Mouse (Mus musculus) frontal cortex, adult (tissue): ENCODE measurements around the gene Tcf20.
"Not testable (repeated sequence)": the region's sequence is repeated elsewhere in the genome, so short reads cannot be mapped to it uniquely, and the experiment has no call there.

ENCODE experiments used
- ATAC-seq: cut with Nextera tagmentation; 2 replicates; pipeline ENCODE4 v1.9.2; 2017; ENCODE audit warnings: mild to moderate bottlenecking, moderate library complexity, mixed read lengths; ENCODE audit not compliant: low TSS enrichment

The Tcf20 gene

DNA sequence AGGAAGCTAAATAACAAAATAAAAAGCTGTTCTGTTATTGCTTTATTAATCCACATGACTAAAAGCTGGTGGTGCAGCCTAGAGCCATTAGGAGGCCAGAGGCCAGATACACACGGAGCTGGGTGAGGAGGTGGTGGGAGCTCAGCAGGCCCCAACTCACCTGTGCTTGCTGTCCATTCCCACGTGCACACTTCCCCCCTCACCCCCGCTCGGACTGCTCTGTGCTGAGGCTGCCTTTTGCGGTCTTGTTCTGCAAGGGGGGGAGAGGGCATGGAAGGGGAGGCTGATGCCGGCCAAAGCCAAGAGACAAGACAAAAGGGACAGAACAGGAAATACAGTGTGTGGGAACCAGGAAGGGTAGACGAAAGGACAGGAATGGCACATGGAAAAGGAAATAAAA, 173.4 kb downstream of the Tcf20 start:
- no peak for ATAC-seq

DNA sequence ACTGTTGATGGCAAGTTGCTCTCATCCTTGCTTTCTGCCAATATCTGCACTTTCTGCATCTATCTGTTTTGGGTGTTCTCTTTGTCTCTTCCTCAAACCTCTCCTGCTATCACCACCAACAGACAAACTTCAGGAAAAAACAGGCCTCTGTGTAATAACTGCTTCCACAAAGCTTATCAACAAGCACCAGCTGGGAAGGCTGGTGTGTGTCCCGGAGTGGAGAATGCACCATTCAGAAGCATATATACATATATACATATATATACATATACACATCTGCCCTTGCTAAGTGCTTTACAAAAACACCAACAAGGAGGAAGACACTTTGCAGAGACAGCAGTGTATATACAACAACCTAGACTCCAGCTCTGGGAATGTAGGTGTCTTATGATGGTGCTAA, 177.1 kb downstream of the Tcf20 start:
- no peak for ATAC-seq

DNA sequence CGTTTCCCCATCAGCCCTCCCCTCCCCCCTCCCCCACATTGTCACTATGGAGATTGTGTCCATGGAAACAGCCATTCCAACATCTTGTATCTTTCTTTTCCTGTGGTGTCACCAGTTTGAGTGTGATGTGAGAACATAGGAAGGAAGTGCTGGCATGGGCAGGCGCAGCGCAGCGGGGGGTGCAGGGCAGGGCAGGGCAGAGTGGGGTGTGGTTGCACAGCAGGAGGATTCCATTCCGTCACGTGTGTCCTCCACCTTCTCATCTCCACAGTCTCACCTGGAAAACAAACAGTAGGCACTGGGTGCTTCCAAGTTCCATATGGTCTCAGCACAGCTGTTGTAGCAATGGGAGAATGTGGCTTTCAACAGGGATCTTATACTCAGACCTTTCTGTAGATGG, 178.2 kb downstream of the Tcf20 start:
- no peak for ATAC-seq

DNA sequence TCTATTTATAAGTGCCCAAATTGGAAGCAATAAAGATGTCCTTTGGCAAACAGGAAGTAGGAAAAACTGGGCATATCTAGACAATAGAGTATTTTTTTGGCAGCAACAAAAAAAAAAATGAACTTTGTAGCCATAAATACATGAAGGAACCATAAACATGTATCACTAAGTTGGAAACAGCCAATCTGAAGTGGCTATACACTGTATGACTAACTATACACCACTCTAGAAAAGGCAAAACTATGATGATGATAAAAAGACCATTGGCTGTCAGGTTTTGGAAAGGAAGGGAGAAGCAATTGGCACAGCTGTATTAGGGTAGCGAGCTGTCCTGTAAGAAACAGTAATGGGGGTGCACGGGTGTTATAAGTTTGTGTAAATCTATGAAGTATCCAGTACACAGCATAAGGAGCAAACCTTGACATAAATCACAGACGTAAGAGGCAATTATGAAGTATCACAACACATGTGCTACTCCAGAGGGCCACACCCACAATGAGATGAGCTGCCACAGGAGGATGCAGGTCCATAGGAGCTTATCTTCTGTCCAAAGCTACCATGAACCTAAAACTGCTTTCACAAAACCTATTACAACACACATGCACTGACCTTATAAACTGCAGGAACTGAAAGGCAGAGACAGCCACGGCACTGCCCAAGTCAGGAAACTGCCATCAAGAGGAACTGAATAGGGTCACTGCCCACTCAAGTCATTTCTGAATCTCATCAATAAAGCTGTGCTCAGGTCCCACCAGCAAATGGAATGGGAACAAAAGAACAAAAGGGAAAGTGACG, 180.5 kb downstream of the Tcf20 start:
- no peak for ATAC-seq

DNA sequence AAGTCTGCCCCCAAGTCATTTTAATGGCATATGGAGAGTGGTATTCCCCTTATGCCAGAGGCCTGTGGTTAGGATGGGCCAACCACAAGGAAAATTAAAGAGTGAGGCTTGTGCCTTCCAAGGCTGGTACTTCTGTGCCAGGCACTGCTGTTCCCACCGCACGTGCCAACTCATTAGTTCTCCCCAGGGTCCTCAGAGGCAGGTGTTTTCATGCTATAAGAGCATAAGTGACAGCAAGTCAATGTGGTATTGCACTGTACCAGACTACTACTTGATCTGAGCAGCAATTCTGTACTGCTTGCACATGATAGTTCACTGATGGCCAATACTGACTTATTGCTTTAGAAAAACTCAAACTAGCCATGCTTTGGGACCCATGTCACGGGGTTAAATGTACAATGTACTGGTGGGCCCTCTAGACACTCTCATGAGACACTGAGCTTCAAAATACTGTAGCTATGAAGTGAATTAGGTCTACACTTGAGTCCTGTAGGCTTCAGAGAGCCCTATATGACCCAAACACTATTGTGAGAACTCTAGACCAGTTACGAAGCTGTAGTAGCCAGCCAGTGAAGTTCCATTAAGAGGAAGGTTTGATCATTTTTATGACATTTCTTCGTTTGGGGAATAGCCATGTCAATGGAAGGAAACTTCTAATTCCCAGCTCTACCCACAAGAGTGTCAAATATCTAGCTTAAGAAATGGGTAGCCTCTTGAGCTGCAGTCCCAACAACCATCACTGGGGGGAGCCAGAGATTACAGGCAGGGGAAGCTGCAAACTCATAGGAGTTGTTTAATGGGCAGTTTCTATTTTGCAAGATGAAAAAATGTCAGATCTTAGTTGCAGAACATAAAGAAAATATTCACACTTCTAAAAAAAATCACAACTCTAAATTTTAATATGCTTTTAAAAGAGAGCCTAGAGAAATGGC, 182.7 kb downstream of the Tcf20 start:
- peak; percentile 63 for ATAC-seq

- ATAC-seq = no peak
Measured at GRCm38 (mm10) chr15:82795936-82796440, 191.7 kb downstream of the Tcf20 start.

DNA sequence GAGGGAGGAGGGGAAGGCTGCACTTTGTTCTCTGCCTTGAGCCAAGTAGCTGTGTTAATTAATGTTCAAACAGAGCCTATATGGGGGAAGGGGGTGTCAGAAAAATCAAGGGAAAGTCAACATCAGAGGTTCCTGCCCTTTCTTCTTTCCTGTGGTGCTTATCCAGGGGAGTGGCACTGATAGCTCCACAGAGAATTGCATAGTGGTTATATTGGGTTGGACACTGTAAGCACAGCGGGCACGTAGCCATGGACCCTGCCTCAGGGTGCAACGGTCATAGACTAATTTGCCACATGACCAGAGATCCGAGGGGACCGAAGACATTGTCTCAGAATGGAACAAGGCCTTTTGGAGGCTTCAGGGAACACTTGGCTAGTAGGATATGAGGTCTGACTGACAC, 193.4 kb downstream of the Tcf20 start, which contains the start of gene Cyp2d26:
Gene Cyp2d26, minus strand, starts transcription at position 18 of the 400 bp plus-strand sequence.
- ATAC-seq = no peak

GRCm38 (mm10) chr15:82793868-82794267, 193.8 kb downstream of the Tcf20 start:
- no peak for ATAC-seq

- ATAC-seq = no peak
Measured at GRCm38 (mm10) chr15:82793454-82793853, 194.2 kb downstream of the Tcf20 start.

GRCm38 (mm10) chr15:82792566-82792965, 195.1 kb downstream of the Tcf20 start:
- ATAC-seq = no peak

- ATAC-seq = no peak
Measured at GRCm38 (mm10) chr15:82784581-82784980, 203.1 kb downstream of the Tcf20 start.

GRCm38 (mm10) chr15:82783800-82784199, 203.9 kb downstream of the Tcf20 start:
- ATAC-seq = no peak

- not testable (repeated sequence) for ATAC-seq
Measured at GRCm38 (mm10) chr15:82777856-82778255, 209.8 kb downstream of the Tcf20 start.

DNA sequence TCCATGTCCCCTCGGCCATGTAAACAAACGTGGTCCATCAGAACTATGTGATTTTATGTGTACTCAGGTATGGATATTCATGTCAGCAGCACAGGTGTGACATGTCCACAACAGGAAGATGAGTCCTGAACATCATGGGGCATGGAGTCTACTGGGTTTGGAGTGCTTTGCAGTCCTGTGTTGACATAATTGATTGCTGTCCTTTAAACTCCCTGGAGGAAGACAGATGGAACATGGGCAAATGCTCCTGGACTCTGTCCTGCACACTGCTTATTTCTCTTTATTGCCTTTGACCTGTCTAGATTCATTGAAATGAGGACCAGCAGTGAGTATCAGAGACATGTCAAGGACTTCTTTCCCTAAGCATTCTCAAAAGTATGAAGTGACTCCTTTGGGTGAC, 221.7 kb downstream of the Tcf20 start:
- ATAC-seq = no peak

DNA sequence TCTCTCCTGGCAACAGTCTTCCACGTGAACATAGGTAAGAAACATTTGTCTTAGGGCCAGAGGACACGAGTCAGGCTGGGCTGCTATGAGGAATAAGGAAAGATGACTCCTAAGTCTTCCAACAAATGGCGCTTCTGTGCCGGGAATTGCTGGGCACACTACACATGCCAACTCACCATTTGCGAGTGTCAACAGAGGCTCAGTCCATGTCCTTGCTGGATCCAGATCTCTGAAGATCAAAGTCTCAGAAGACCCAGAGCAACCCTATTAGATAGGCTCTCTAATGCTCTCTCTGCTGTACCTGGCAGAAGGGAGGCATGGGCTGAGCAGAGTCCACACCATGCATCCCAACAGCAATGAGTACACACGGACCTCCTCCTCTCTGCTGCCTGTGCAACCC, 222.8 kb downstream of the Tcf20 start:
- no peak for ATAC-seq

GRCm38 (mm10) chr15:82763631-82764420, 223.8 kb downstream of the Tcf20 start, which contains the start of gene Cyp2d40:
TSS of gene Cyp2d40 (minus strand) at chr15:82764183.
- no peak for ATAC-seq
